Mouse (Mus musculus) spleen, adult 10 weeks (tissue): ENCODE results near the gene Dand5. TPM values are rescaled to one million over a fixed set of nuclear protein-coding genes. Genes with fewer than 3 reads are reported as not detected.

Experiments used
- polyA plus RNA-seq: library from polyadenylated mRNA; stranded (reverse); fragments of 350-450 nt; fragmentation: Illumina TruSeq; extraction: RNeasy Lipid Tissue Mini Kit (QIAGEN cat#74804); gene quantifications from one replicate; pipeline ENCODE4 v1.2.3, GENCODE M21; 2015; ENCODE audit warnings: low replicate concordance; ENCODE audit not compliant: insufficient read depth

The Dand5 gene
- polyA plus RNA-seq: 3.8 TPM

GRCm38 (mm10) chr8:84822723-84823122, at the start of gene Dand5:
Gene Dand5, minus strand, starts transcription at chr8:84822823.

GRCm38 (mm10) chr8:84871376-84872308, 49.0 kb upstream of the Dand5 start, which contains the start of gene Syce2:
Gene Syce2, plus strand, starts transcription at chr8:84872111.

GRCm38 (mm10) chr8:84856864-84857441, 34.3 kb upstream of the Dand5 start, which contains the start of gene Farsa:
Gene Farsa, plus strand, starts transcription at chr8:84856989.

GRCm38 (mm10) chr8:84846722-84847572, 24.3 kb upstream of the Dand5 start, which contains the start of gene Calr:
Gene Calr, minus strand, starts transcription at chr8:84846934.

GRCm38 (mm10) chr8:84840248-84840999, 17.8 kb upstream of the Dand5 start, which contains the start of gene Rad23a:
Gene Rad23a, minus strand, starts transcription at chr8:84840665.

GRCm38 (mm10) chr8:84831490-84831889, 8.9 kb upstream of the Dand5 start, which contains the start of gene Gadd45gip1:
Gene Gadd45gip1, plus strand, starts transcription at chr8:84831522.

GRCm38 (mm10) chr8:84799999-84800831, 22.4 kb downstream of the Dand5 start, which contains the start of gene Nfix:
Gene Nfix, minus strand, starts transcription at chr8:84800344.

Other genes with a start within 250 kb of the Dand5 start
- 6.3 TPM for gene Ier2, start 160.0 kb downstream of the Dand5 start, polyA plus RNA-seq
- 68.9 TPM for gene Trmt1, start 136.5 kb downstream of the Dand5 start, polyA plus RNA-seq
- gene Nacc1, start 135.0 kb downstream of the Dand5 start, polyA plus RNA-seq: 21.1 TPM
- gene Lyl1, start 121.4 kb downstream of the Dand5 start, polyA plus RNA-seq: 8.5 TPM
- 3.2 TPM for gene G430095P16Rik, start 99.8 kb downstream of the Dand5 start, polyA plus RNA-seq
- 5.1 TPM for gene Nfix, start 22.5 kb downstream of the Dand5 start, polyA plus RNA-seq
- 5.4 TPM for gene Gadd45gip1, start 8.7 kb upstream of the Dand5 start, polyA plus RNA-seq
- gene Rad23a, start 17.8 kb upstream of the Dand5 start, polyA plus RNA-seq: 62.4 TPM
- gene Calr, start 24.1 kb upstream of the Dand5 start, polyA plus RNA-seq: 968 TPM
- gene Farsa, start 34.2 kb upstream of the Dand5 start, polyA plus RNA-seq: 37.0 TPM
- gene Syce2, start 49.3 kb upstream of the Dand5 start, polyA plus RNA-seq: 12.6 TPM
- 24.2 TPM for gene Gcdh, start 71.1 kb upstream of the Dand5 start, polyA plus RNA-seq
- gene Klf1, start 79.1 kb upstream of the Dand5 start, polyA plus RNA-seq: 6.7 TPM
- 49.3 TPM for gene Dnase2a, start 85.7 kb upstream of the Dand5 start, polyA plus RNA-seq
- gene Mast1, start 114.5 kb upstream of the Dand5 start, polyA plus RNA-seq: not detected
- gene Rtbdn, start 124.2 kb upstream of the Dand5 start, polyA plus RNA-seq: not detected
- gene Gm49661, start 146.6 kb upstream of the Dand5 start, polyA plus RNA-seq: not detected
- gene Prdx2, start 146.8 kb upstream of the Dand5 start, polyA plus RNA-seq: 197 TPM
- 32.5 TPM for gene Rnaseh2a, start 146.9 kb upstream of the Dand5 start, polyA plus RNA-seq
- 1.5 TPM for gene Junb, start 155.9 kb upstream of the Dand5 start, polyA plus RNA-seq
- 4.6 TPM for gene Hook2, start 167.8 kb upstream of the Dand5 start, polyA plus RNA-seq
- gene Best2, start 191.7 kb upstream of the Dand5 start, polyA plus RNA-seq: not detected
- 29.7 TPM for gene Asna1, start 202.5 kb upstream of the Dand5 start, polyA plus RNA-seq
- gene Trir, start 204.0 kb upstream of the Dand5 start, polyA plus RNA-seq: 112 TPM
- 35.3 TPM for gene Tnpo2, start 214.1 kb upstream of the Dand5 start, polyA plus RNA-seq
- gene Fbxw9, start 237.2 kb upstream of the Dand5 start, polyA plus RNA-seq: 3.0 TPM
- not detected for gene Gm5741, start 245.2 kb upstream of the Dand5 start, polyA plus RNA-seq
- gene Dhps, start 248.9 kb upstream of the Dand5 start, polyA plus RNA-seq: 52.7 TPM